Mouse (Mus musculus): ENCODE data around the gene Ushbp1.
"Not testable (repeated sequence)": the region's sequence is repeated elsewhere in the genome, so short reads cannot be mapped to it uniquely, and the experiment has no call there.

GRCm38 (mm10) chr8:71432935-71433334, 37.3 kb upstream of the Ushbp1 start:
- TF ChIP-seq RAD21 (IDR thresholded peaks at IDR 0.05; ENCODE audit: low read depth, low read length); CTCF (conservative IDR thresholded peaks at IDR 0.05 in 1 of 2, IDR thresholded peaks at IDR 0.05 in 1 of 2; ENCODE audit: low read depth in 2 of 2, low read length in 2 of 2); POLR2A (IDR thresholded peaks at IDR 0.05; ENCODE audit: low read depth, low read length); MEF2A (IDR thresholded peaks at IDR 0.05; ENCODE audit: borderline replicate concordance, low read depth, low read length); MAX (IDR thresholded peaks at IDR 0.05; ENCODE audit: low read length); ZKSCAN1 (IDR thresholded peaks at IDR 0.05; ENCODE audit: borderline replicate concordance, low read depth, low read length); CHD2 (IDR thresholded peaks at IDR 0.05; ENCODE audit: low read length); EP300 (IDR thresholded peaks at IDR 0.05; ENCODE audit: low read length): not testable (repeated sequence)

Data from CH12.LX (cell line).